Mouse (Mus musculus) right cerebral cortex, adult 2 months (tissue): Measurements from ENCODE around the gene Palm3.

Experiments
- DNase-seq, 2 experiments: peaks; one replicate each; pipeline ENCODE4 v3.0.0; 2021 to 2022; ENCODE audit warnings: low spot score in 2 of 2

Palm3 gene

DNA sequence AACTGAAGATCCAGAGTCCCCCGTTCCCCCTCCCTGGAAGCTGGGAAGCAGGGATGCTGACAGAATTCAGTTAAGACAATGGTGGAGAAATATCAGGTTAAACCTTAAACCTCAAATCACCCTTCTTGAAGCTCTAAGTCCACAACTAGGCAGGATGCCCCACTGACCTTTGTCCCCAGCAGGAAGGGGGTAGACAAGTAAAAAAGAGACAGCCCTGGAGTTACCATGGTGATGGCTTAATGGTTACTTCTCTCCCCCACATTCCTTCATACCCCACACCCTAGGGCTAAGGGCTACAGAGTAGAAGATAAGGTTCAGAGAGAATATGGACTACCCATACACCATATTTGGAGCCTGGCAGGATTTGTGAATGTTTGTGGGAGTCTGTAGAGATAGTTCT lies 2.4 kb downstream of the Palm3 start:
- DNase-seq, result no peak

DNA sequence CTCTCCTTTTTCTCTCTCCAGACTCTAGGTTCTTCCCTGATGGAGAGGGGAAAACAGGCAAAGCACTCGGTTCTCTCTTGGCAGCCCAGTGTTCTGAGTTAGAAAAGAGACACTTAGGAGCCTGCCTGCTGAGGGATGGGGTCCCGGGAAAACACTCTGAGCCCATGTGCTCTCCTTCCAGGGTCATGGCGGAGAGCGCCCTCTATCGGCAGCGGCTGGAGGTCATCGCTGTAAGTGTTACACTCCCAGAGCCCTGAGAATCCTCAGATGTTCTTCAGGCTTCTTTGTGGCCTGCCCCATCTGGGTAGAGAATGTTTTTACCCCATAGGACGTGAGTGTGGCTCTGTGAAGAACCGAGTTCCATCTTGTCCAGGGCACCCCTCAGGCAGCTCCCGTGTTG lies 2.9 kb downstream of the Palm3 start:
- no peak for DNase-seq

DNA sequence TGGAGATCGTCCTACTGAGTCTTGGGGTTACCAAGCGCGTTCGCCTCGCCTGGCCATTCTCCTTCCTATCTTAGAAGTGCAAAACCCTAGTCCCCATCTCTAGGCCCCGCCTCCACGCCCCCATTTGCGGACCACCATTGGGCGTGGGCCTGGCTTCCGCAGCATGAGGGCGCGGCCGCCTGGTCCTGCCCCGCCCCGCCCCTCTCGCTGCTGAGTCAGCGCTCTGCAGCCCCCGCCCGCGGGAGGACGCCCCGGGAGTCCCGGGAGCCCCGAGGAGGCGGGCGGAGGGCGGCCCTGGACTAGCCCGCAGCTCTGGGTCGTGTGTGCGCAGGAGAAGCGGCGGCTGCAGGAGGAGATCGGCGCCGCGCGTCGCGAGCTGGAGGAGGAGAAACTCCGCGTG lies 4.6 kb downstream of the Palm3 start:
- peak; percentile 23 to 27 for DNase-seq

DNA sequence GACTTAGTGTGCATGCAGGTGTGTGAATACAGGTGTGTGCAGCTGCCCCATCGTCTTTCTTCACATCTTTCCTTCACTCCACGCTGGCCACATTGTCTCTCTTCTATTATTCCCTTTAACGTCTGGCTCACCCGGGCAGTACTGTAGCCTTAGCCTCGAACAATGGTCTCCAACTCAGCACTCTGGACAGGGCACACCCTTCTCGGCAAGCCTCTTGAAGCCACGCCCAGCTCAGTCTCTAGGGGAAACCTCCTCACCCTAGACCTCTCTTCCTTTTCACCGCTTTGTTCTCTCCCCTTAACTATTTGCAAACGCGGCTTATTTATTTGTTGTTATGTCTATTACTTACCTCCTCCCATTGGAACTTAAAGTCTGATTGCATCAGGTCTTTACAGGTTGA lies 6.2 kb downstream of the Palm3 start:
- DNase-seq, result no peak

DNA sequence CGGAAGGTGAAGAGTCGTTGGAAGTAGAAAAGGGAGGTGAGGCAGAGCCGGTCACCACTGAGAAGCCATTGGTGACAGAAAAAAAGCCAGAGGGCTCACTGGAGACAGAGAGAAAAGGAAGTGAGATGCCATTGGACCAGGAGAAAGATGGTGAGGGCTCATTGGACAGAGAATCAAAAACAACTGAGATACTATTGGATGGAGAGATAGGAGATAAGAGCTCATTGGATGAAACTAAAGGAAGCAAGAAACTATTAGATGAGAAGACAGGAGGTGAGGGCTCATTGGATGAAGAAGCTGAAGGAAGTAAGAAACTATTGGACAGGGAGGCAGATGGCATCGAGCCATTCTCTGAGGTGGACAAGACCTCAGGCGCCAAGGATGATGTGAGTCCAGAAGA lies 8.0 kb downstream of the Palm3 start:
- DNase-seq, result no peak

DNA sequence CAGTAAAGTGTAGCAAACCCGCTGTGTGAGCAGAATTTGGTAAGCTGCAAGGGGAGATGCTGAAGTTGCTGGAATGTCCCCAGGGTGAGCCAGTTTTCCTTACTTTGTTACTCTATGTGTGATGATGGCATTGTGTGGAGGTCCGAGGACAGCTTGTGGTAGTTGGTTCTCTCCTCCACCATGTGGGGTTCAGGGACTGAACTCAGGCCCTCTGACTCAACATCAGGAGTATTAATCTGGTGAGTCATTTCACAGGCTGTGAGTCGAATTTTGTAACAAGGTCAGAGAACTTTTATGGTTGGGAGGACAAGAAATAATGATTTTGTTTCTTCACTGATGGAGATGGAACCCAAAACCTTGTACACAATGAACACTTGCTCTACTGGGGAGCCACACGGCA lies 11.5 kb downstream of the Palm3 start:
- no peak for DNase-seq

DNA sequence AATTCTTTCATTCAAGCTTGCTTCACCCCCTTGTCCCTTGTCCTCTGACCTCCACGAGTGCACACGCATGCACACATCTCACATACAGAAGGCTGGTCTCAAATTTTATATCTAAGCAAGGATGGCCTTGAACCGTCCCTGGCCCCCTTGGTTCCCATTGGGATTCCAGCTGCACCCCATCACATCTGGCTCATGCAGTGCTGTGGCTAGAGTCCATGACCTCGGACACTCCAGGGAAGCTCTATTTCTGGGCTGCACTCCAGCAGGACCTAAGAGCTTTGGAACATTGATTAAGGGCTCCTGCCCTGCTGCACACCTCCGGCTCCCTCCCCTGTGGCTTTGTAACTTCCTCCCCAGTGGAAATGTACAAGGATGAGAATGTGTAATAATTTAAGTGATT lies 16.7 kb downstream of the Palm3 start:
- DNase-seq, result no peak

DNA sequence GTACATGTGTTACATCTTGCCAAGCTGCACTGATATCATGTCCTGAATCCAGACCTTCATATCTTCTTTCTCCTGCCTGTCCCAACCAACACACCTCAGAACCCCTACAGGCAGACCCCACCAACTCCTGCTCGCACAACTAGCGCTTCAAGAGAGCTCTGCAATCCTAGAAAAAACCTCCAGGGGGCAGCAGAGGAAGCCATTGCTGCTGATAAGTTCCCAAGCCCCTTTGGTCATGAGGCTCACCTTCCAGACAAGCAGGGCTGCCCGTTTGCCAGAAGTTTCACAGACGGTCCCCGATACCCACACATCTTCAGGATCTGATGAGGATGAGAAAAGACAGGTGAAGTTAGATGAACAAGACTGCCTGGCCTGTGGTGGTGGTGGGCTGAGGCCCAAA lies 17.8 kb downstream of the Palm3 start:
- DNase-seq, result peak; percentile 78

DNA sequence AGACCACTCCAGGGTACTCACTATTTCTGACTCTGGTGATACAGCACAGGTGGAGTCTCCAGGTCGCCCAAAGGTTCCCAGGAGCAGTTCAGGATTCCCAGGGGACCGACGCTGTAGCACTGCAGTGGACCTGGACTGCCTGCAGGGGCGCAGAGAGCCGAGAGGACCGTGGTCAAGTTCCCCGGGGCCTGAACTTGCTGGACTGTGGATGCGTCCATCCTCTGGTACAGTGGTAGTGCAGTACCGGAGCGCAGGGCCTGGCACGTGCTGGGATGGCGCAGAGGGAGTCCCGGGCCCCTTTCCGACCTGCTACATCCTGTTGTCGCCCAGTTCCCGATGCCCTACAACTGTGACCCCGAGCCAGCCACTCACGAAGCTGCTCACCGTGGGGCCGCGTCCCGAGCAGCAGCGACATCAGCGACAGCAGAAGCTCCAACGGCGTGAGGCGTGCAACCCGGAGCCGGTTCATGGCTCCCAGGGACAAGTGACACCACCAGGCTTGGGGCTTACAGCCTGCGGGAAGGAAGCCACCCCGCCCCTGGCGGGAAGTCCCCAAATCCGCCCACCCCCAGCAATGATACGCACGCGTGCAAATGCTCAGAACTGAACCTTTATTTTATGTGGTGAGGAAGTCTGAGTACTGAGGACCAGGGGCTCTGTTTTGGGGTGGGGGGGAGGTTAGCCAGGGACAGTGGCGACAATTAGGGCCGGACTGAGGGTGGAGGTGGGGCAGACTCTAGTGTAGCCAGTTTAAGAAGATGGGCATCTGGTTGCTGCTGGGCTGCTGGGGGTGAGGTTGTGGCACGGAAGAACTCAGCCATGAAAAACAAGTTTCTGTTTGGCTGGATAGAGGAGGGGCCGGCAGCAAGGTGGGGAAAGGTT lies 21.0 kb downstream of the Palm3 start, which contains the start of gene Il27ra:
Gene Il27ra, minus strand, starts transcription at position 524 of the 882 bp plus-strand sequence.
- DNase-seq, result peak; percentile 13 to 31

DNA sequence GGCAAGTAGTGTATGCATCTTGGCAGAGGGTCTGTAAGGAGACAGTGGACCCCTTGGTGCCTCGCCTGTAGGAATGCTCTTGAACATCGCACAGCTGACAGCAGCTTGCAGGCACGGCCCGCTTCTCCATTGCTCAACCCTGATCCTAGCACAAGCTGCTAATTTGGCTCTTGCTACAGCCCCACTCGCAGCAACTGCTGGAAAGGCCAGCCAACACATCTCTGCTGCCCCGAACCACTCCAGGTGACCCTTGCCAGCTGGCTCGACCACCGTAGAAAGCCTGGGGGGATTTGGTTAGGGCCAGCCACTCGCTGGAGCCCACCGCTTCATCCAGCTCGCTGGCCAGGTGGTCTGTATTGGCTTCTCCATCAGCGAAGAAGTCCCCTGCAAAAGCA lies 21.7 kb downstream of the Palm3 start:
- DNase-seq, result no peak

DNA sequence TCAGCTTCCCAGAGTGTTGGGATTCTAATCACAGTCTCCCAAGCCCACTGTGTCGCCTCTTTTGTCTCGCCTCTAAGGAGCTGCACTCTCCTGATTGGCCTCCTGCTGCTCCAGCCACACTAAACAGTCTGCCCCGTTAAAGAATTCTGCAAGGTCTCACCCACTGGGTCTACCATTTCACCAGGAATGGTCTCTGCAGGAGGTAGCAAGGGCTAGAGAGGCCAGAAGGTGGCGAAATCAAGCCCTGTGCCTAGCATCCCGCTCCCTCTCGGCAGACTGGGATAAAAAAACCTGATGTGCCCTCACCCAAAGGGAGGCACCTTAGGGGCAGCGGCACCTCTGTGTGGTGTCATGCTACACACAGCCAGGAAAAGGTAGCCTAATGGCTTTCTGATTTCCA lies 22.8 kb downstream of the Palm3 start:
- no peak for DNase-seq

DNA sequence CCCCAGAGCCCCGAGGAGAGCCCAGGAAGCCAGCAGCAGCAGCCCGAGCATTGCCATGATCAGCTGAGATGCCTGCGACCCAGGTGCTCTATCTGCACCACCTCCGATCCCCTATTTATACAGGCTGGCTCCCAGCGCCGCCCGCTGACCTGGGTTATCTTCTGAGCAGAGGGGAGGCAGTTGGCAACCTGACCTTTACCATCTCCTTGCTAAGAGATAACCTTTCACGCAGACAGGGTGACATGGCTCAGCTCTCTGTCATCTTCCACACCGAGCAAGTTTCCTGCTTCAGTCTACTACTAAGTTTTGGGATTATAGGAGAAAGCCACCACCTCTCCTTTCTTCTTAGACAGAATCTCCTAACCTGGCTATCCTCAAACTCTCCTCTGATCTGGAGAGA lies 23.6 kb downstream of the Palm3 start, which contains the start of gene Rln3:
Gene Rln3, minus strand, starts transcription at position 101 of the 400 bp plus-strand sequence.
- no peak for DNase-seq

DNA sequence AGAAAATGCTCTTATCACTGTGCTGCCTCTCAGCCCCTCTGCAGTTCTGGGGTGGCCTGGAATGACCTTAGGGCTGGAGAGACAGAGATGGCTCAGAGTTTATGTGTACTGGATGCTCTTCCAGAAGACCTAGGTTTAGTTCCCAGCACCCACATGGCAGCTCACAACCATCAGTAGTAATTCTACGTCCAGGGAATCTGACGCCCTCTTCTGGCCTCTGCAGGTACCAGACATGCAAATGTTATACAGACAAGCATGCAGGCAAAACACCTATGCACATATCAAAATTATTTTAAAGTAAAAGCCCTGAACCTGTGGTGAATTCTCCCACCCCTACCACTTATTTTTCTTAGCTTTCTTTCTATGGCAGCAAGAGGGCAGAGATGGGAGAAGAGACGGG lies 25.2 kb downstream of the Palm3 start:
- no peak for DNase-seq

DNA sequence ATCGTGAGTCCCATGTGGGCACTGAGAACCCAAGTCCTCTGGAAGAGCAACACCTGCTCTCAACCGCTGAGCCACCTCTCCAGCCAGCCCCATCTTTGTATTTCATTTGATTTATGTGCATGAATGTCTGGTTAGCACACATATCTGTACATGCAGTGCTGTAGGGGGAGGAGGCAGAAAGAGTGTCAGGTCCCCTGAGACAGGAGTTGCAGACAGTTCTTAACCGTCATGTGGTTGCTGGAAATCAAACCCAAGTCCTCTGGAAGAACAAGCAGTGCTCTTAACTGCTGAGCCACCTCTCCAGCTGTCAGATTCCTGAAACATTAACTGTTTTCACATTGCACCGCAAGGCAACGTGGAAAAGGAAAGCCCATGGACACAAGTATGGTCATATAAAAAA lies 26.9 kb downstream of the Palm3 start:
- DNase-seq, result no peak

DNA sequence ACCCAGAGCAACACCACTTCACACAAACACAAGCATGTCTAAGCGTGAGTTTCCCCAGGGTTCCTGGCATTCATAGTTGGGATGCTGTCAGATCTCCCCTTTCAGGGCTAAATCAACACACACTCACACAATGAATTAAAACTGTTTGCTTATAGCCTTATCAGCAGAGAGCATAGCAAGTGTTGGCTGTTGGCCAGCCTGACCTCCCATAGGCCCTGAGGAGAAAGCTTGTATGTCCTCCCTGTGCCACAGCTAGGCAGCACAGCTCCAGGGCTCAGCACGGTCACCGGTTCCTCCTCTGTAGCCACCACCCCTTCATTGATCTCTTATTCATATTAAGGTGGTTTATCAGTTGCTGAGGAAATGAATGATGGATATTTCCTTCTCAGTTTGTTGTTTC lies 31.5 kb downstream of the Palm3 start:
- DNase-seq, result no peak

DNA sequence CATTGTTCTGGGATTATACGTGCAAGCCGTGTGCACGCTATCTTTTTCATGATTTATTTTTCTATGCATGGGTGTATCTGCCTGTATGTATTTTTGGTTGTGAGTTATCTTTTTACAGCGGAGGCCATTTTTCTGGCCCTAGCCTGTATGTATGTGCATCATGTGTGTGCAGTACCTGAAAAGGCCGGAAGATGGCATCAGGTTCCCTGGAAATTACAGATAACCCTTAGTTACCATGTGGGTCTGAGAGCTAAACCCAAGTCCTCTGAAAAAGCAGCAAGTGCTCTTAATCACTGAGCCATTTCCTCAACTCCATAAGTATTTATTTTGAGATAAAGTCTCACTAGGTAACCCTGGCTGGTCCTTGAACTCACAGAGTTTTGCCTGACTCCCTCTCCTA lies 32.0 kb downstream of the Palm3 start:
- DNase-seq, result no peak

DNA sequence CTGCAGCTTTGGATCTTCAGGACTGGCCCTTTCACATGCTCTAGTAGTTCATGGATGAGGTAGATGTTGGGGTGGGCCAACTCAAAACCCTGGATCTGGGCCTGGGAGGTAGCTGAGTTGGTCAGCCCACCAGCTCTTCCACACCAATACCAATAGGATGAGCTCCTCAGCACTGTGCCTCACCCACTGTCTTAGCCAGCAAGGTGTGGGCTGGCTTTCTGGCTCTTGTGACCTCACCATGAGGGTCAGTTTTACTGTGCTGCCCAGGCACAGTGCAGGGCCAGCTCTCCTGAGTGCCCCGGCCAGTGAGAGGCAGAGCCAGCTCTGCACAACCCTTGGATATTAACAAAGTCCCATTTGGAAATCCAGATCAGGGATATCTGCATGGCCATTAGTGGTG lies 36.6 kb downstream of the Palm3 start:
- DNase-seq, result no peak

DNA sequence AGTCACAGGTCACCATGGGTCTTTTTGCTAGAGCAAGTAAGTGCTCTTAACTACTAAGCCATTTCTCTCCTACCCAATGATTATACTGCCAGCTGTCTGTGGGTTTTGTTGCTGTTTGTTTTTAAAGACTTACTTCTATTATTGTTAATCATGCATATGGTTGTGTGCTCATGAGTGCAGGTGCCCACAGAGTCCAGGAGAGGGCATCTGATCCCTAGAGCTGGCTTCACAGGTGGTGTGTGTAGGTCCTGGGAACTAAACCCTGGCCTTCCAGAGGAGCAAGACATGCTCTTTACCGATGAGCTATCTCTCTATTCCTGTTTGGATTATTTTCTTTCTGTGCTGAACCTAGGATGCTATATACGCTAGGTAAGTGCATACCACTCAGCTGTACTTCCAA lies 38.0 kb downstream of the Palm3 start:
- no peak for DNase-seq

DNA sequence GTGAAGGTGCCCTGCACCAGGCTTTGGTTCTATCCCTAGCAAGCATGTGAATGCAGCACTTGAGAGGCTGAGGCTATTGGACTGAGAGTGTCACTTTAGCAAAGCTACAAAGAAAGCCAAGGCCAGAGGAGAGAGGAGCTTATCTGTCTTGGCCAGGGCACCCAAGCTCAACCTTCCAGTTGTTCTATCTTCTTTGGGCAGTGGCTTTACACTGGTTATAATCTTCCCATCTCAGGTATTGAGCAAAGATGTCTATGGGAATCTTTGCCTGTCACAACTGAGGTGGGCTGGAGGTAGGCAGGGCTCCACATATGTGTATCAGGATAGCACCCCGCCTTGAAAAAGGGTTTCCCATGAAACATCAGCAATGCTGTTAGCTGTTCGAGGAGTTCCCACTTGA lies 39.0 kb downstream of the Palm3 start:
- DNase-seq, result no peak

DNA sequence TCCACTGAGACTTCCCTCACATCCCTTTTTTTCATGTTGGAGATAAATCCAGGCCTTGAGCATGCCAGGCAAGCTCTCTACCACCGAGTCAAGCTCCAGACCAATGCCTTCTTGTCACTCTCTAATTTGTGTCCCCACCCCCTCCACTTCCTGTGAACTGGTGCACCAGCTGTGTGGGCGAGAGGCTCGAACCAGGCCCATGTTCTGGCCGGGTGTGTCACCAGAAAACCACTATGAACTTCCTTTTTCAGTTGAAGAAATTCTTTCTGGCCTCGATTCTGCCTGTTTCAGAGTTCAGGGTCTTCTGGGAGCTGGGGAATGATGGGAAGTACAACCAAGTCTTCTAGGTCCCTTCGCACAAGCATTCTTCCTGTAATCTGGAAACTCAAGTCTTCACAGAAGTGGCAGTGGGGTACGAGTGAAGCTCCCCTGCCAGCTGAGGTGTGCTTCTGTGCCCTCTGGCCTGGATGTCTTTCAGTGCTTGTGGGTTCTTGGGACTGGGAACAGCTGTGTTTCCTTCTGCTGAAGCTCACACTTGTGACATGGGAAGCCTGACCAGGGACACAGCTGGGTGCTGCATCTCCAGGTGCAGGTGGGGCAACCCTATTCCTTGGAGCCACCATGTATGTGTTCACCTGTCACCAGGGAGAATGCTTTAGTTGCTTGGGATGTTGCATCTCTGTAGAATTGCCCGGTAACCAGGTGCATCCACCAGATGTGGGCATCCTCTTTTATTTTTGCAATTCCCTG lies 42.8 kb downstream of the Palm3 start:
- no peak for DNase-seq

DNA sequence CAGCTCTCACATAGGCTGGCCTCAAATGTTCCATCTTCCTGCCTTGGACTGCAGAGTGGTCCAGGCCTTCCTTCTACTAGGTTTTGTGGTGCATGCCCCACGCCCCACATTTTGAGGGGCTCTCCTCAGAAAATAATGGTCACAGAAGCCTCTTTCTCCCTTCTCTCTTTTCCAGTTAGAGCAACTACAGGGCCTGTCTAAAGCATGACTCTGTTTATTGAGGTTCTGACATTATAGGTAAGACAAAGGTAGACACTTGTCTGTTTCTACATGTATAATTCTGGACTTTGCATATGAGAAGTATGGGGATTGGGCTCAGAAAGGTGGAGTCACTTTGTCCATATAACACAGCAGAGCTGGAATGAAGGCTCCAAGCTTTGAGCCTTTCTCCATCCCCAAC lies 43.8 kb downstream of the Palm3 start, which contains the start of gene Gm10643:
Gene Gm10643, minus strand, starts transcription at position 101 of the 400 bp plus-strand sequence.
- no peak for DNase-seq

DNA sequence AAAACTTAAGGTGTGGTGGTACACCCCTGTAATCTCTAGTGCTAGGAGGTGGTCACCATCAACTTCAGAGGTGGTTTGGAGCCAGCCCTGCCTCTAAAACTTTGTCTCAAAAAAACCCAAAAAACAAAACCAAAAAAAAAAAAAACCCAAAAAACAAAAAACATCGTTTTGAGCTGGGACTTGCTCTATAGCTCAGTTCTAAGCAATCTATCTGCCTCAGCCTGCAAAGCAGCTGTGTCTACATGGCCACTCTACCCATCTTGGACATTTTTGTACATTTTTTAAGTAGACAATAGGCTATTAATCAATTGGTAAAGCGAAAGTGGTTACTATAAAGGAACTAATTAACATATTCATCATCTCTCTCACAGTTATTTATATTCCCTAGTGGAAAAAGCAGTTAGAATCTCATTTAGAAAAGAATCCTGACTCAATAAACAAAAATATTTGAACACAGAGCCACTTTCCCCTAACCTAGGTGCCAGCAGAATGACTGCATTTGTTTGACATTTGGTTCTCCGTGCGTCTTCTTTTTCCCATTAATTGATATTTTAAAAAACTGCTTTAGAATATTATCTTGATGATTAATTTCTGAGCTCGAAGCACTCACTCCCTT lies 44.3 kb downstream of the Palm3 start:
- no peak for DNase-seq
